Mouse (Mus musculus) G1E (cell line): ENCODE data around the gene S1pr4.

Experiments
- CTCF ChIP-seq: IDR thresholded peaks from 2 replicates; pipeline ENCODE4 v1.5.1; 2012; ENCODE audit warnings: low read depth, low read length, inconsistent platforms, mixed read lengths
- GATA1 ChIP-seq: IDR thresholded peaks from 2 replicates; pipeline ENCODE4 v1.6.1; 2012; ENCODE audit warnings: borderline replicate concordance, low read length, inconsistent platforms, mixed read lengths
- GATA2 ChIP-seq: IDR thresholded peaks from 2 replicates; pipeline ENCODE4 v1.6.1; 2012; ENCODE audit warnings: low read depth, low read length, inconsistent platforms, borderline replicate concordance
- POLR2AphosphoS5 ChIP-seq: IDR thresholded peaks from 2 replicates; pipeline ENCODE4 v1.6.1; 2012; ENCODE audit warnings: low read depth, low read length, inconsistent platforms; ENCODE audit not compliant: insufficient replicate concordance
- TAL1 ChIP-seq: conservative IDR thresholded peaks from 2 replicates; pipeline ENCODE4 v1.6.1; 2012; ENCODE audit warnings: low read depth, low read length, inconsistent platforms, mixed read lengths

GRCm38 (mm10) chr10:81495151-81495550 is 4.8 kb downstream of the S1pr4 start:
- no peak for TF ChIP-seq POLR2AphosphoS5
- TF ChIP-seq CTCF: no peak
- no peak for TF ChIP-seq GATA1
- TF ChIP-seq GATA2: no peak
- TF ChIP-seq TAL1: no peak
